Mouse (Mus musculus) liver, embryonic 12.5 days (tissue): ENCODE measurements at regions not wholly inside any gene's neighbourhood (a gene's known extent, or its start where the extent isn't known, plus 50 kb on each side); places are given as distances from the start of the nearest gene placed in this dataset.

Experiments
- ATAC-seq: fragments of 200-750 bp; cut with Nextera tagmentation; 2 replicates; pipeline ENCODE4 v1.8.0; 2017; ENCODE audit warnings: moderate number of reproducible peaks, mild to moderate bottlenecking, moderate library complexity
- H3K27ac ChIP-seq: fragments of 300-500 bp; sonication (generic); 2 replicates; pipeline ENCODE4 v1.5.1; 2016; ENCODE audit warnings: mild to moderate bottlenecking
- H3K27me3 ChIP-seq: fragments of 300-500 bp; sonication (generic); replicated peaks from 2 replicates; pipeline ENCODE4 v1.6.1; 2016; ENCODE audit warnings: mild to moderate bottlenecking, moderate library complexity
- H3K36me3 ChIP-seq: fragments of 300-500 bp; sonication (generic); 2 replicates; pipeline ENCODE4 v1.6.1; 2016; ENCODE audit warnings: mild to moderate bottlenecking, moderate library complexity
- H3K4me1 ChIP-seq: fragments of 300-500 bp; sonication (generic); 2 replicates; pipeline ENCODE4 v1.6.1; 2016
- H3K4me2 ChIP-seq: fragments of 300-500 bp; sonication (generic); 2 replicates; pipeline ENCODE4 v1.6.1; 2016; ENCODE audit warnings: mild to moderate bottlenecking, moderate library complexity
- H3K4me3 ChIP-seq: fragments of 300-500 bp; sonication (generic); 2 replicates; pipeline ENCODE4 v1.5.1; 2016; ENCODE audit warnings: mild to moderate bottlenecking, moderate library complexity
- H3K9ac ChIP-seq: fragments of 300-500 bp; sonication (generic); 2 replicates; pipeline ENCODE4 v1.6.1; 2016; ENCODE audit warnings: mild to moderate bottlenecking, moderate library complexity
- H3K9me3 ChIP-seq: fragments of 300-500 bp; sonication (generic); replicated peaks from 2 replicates; pipeline ENCODE4 v1.6.1; 2016; ENCODE audit warnings: mild to moderate bottlenecking, moderate library complexity
- WGBS: fragments of 180-500 bp; shearing (Covaris S2); methylation state at CpG from one replicate; pipeline ENCODE4 v1.1.7; 2016; ENCODE audit not compliant: insufficient replicate concordance; 5-methylcytosine and 5-hydroxymethylcytosine counted together

DNA sequence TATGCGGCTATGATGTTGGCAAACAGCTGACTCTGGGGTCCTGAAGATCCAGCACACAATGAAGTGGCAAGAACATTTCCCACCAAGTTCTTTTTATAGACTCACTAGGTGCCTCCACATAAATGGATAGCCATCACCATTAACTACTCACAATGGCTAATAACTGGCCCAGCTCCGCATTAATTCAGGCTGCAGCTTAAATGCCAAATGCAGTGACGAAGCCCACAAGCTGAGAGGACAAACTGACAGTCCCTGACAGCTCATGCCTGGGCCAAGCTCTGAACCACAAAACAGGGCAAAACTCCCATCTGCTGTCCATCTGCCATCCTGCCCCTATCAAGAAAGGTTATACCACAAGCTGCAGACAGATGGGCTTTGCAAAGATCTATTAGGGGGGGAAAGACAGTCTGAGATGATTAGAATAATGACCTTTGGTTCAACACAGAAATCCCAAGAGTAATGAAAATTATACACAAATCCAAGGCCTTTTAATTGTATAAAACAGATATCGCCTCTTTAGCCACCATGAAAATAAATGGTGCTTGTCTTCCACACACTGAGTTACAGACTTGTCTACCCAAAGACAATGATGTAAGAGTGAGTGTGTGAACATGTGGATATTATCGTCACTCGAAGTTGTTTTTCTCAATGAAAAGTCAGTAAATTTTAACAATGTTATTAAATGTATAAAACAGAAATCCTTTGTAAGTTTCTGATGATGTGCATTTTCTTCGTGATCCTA, 224.1 kb downstream of the Gm11361 start:
- H3K9ac ChIP-seq: no peak overlapping the region
- H3K4me2 ChIP-seq: no peak overlapping the region
- WGBS: 71% methylated on average over 7 of the region's 7 CpGs
- H3K27ac ChIP-seq: no peak overlapping the region
- H3K36me3 ChIP-seq: no peaks in the 10 kb centered on the region
- H3K27me3 ChIP-seq: no peaks in the 10 kb centered on the region
- no peak for ATAC-seq
- no peak overlapping the region for H3K4me3 ChIP-seq
- no peaks in the 10 kb centered on the region for H3K4me1 ChIP-seq
- no peaks in the 10 kb centered on the region for H3K9me3 ChIP-seq

DNA sequence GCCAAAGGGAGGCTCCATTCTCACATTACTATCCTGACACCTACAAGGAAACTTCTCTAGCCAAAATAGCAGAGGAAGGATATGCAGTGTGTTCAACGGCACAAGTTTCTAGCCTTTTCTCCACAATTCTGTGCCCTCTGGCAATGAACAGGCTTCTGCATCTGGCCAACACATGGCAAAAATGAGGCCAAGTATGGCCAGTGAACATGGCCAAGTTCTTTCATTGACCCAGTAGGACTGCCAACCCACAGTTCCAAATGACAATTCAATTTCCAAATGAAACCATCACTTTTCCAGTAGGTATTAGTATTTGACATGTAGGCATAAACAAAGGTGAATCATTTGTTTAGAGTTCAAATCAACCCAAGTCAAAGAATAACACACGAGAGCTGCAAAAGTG, 208.8 kb downstream of the Gm11361 start:
- 75% methylated on average over 2 of the region's 2 CpGs for WGBS
- no peak for ATAC-seq
- Histone ChIP-seq H3K36me3 (no peaks in the 10 kb centered on the region), H3K4me2 (no peak overlapping the region), H3K27me3 (no peaks in the 10 kb centered on the region), H3K9ac (no peak overlapping the region), H3K27ac (no peak overlapping the region), H3K9me3 (no peaks in the 10 kb centered on the region), H3K4me1 (no peaks in the 10 kb centered on the region), H3K4me3 (no peak overlapping the region)

DNA sequence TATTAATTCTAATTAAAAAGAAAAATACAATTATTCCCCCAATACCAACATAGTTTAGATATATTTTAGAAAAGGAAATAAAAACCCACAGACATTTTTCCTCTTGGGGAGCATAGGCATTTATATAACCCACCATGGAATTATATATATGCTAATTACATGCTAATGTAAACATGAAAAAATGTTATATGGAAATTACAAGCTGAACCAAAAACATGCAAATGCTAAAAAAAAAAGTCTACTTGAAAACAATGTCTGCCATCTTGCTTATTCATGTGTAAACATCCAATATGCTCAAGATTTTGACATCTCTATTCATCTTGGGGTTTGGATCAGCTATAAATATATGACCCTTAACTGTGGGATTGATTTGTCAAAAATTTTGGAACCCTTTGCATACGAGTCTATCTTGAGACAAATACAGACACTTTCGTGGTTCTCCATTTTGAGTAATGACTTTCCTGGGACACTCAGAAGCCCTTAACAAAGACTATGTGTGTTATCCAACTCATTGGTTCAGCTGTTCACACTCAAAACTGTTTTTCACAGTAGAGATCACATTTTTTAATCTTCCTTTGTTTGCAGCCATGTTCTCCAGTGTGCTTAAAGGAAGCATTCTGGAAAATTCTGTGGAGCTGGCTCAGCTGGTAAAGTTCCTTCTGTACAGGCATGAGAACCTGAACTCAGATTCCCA, 208.0 kb downstream of the Gm11361 start:
- Histone ChIP-seq H3K4me3 (no peak overlapping the region), H3K36me3 (no peaks in the 10 kb centered on the region), H3K27me3 (no peaks in the 10 kb centered on the region), H3K4me2 (no peak overlapping the region), H3K4me1 (no peaks in the 10 kb centered on the region), H3K9me3 (no peaks in the 10 kb centered on the region), H3K27ac (no peak overlapping the region), H3K9ac (no peak overlapping the region)
- no peak for ATAC-seq
- 67% methylated on average over 2 of the region's 2 CpGs for WGBS

DNA sequence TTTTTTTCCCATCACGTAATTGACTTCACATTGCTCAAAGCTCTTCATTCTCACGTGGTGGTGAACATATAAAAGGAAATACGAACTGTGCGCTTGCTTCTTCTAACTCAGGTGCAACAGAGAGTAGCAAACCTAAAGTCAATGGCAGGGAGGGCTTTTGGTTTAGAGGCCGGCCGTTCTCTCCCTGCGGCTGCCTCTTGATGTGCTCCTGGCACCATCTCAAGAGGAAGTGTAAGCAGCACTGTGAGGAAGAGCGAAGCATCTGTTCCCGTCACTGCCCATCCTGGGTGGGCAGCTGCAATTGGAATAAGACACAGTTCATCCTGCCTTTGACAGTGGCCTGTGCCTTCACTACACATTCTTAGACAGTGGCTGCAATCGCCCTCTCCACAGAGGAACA, 204.0 kb downstream of the Gm11361 start:
- no peaks in the 10 kb centered on the region for H3K27me3 ChIP-seq
- H3K4me2 ChIP-seq: no peak overlapping the region
- WGBS: 74% methylated on average over 10 of the region's 10 CpGs
- H3K9me3 ChIP-seq: no peaks in the 10 kb centered on the region
- ATAC-seq: no peak
- no peaks in the 10 kb centered on the region for H3K4me1 ChIP-seq
- no peak overlapping the region for H3K9ac ChIP-seq
- no peaks in the 10 kb centered on the region for H3K36me3 ChIP-seq
- no peak overlapping the region for H3K27ac ChIP-seq
- no peak overlapping the region for H3K4me3 ChIP-seq

DNA sequence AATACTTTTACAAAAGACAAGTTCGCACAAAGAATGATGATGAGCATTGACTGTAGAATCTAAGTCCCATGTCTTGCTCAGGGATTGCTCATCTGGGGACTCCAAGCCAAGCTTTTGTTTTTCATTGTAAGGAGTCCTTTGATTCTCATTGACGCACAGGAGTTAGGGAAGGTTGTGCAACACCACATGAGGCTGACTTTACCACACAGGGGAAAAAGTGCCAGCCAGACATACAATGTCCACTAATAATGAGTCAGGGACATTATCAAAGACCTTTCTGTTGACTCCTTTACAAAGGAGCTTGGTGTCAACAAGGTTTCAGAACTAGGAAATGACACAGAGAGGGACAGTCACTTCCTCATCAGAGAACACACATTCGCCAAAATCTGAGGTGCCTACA, 200.1 kb downstream of the Gm11361 start:
- Histone ChIP-seq H3K27ac (no peak overlapping the region), H3K4me3 (no peak overlapping the region), H3K9me3 (no peaks in the 10 kb centered on the region), H3K9ac (no peak overlapping the region), H3K4me1 (no peaks in the 10 kb centered on the region), H3K27me3 (no peaks in the 10 kb centered on the region), H3K4me2 (no peak overlapping the region), H3K36me3 (no peaks in the 10 kb centered on the region)
- WGBS: 48% methylated on average over 3 of the region's 3 CpGs
- ATAC-seq: no peak

DNA sequence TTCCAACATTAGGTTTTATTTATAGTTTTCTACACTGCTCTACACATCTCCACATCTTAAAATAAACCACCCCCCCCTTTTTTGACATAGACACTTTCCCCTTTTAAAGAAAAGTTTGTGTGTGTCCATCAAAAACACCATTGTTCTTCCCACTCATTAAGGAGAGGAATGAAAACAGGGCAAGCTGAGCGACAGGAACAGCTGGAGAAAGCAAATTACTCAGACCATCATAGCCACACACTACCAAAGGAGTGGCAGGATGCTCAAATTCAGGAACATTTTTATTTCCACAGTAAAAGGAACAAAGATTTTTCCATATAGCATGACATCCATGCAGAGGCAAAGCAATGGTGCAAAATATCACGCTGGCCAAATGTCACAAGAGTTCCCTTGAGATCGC, 198.6 kb downstream of the Gm11361 start:
- no peak overlapping the region for H3K4me3 ChIP-seq
- no peak overlapping the region for H3K27ac ChIP-seq
- H3K9me3 ChIP-seq: no peaks in the 10 kb centered on the region
- 71% methylated on average over 3 of the region's 3 CpGs for WGBS
- H3K27me3 ChIP-seq: no peaks in the 10 kb centered on the region
- H3K4me2 ChIP-seq: no peak overlapping the region
- no peak for ATAC-seq
- no peaks in the 10 kb centered on the region for H3K36me3 ChIP-seq
- H3K9ac ChIP-seq: no peak overlapping the region
- no peaks in the 10 kb centered on the region for H3K4me1 ChIP-seq

DNA sequence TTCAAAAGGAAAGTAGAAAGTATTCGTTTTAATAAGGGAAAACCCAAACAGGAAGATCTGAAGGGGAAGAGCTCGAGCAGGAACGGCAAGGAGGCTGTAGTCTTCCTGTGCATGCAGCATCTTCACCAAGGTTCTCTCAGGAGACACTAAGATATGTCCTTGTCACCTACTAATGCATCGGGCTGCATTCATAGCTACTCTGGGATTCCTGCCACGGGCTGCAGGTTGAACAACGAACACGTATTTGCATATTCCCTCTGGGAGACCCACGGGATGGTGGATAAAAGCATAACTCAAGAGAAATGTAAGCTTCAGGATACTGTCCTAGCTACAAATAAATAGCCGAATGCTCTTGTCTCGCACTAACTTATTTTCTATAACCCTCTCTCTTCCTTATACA, 197.7 kb downstream of the Gm11361 start:
- Histone ChIP-seq H3K4me2 (no peak overlapping the region), H3K9me3 (no peaks in the 10 kb centered on the region), H3K9ac (no peak overlapping the region), H3K4me1 (no peaks in the 10 kb centered on the region), H3K27ac (no peak overlapping the region), H3K36me3 (no peaks in the 10 kb centered on the region), H3K4me3 (no peak overlapping the region), H3K27me3 (no peaks in the 10 kb centered on the region)
- ATAC-seq: no peak
- 67% methylated on average over 10 of the region's 10 CpGs for WGBS

DNA sequence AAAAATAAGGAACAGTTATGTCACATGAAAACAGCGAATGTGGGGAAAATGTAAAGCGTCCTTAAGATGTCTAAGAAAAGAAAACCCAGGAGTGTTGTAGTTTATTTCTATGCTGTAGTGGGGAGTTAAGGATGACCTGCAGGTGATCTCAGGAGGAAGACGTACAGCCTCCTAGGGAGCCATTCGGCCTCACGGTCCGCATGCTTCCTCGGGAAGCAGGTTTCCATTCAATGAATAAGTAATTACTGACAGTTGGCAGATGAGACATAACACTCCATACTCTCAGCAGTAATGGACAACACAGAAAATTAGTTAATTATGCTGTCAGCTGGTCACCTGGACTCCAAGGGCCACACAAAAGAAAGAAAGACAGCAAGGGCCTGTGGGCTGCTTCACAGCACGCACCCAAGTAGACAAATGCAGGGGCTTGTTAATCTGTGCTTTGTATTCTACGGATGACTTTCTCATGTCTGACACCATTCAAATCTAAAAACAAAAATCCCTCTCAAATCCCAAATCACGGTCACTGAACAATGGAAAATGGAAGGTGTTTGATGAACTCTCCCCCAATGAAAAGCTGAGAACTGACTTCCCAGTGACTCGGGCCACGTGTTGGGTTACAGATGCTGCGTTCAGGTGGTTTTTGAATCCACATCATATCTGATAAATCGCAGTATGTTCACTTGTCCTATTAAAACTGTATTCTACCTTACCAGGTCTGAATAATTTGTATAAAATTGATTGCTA, 193.5 kb downstream of the Gm11361 start:
- Histone ChIP-seq H3K4me2 (no peak overlapping the region), H3K9me3 (no peaks in the 10 kb centered on the region), H3K27me3 (no peaks in the 10 kb centered on the region), H3K4me3 (no peak overlapping the region), H3K4me1 (no peaks in the 10 kb centered on the region), H3K36me3 (no peaks in the 10 kb centered on the region), H3K9ac (no peak overlapping the region), H3K27ac (no peak overlapping the region)
- 82% methylated on average over 14 of the region's 14 CpGs for whole genome bisulfite sequencing
- ATAC-seq: no peak

DNA sequence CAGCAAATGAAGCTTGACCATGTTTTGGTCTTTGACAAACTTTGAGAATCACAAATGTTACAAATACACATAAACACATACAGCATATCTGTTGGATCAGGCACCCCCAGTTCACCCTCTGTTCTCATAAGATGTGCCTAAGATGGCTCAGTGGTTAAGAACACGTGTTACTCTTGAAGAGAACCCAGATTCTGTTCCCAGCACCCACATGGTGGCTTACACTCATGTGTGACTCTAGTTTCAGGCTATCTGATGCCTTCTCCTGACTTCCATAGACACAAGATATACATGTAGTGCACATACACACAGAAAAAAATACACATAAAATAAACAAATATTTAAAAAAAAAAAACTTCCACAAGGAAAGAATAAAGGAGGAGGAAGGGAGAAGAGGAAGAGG, 191.7 kb downstream of the Gm11361 start:
- Histone ChIP-seq H3K36me3 (no peaks in the 10 kb centered on the region), H3K27ac (no peak overlapping the region), H3K27me3 (no peaks in the 10 kb centered on the region), H3K4me2 (no peak overlapping the region), H3K9me3 (no peaks in the 10 kb centered on the region), H3K4me1 (no peaks in the 10 kb centered on the region), H3K4me3 (no peak overlapping the region), H3K9ac (no peak overlapping the region)
- no peak for ATAC-seq
- 39% methylated on average over 1 of the region's 1 CpGs for WGBS

DNA sequence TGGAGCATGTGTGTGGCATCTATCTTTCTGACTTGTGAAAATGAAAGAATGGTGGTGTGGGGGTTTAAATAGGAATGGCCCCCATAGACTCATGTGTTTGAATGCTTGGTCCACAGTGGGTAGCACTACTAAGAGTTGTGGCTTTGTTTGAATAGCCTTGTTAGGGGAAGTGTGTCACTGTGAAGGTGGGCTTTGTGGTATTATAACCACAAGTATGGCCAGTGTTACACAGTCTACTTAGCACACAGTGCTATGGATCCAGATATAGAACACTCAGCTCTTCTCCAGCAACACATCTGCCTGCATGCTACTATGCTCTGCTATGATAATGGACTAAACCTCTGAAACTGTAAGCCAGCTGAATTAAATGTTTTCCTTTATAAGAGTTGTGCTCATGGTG, 184.9 kb downstream of the Gm11361 start:
- H3K4me2 ChIP-seq: no peak overlapping the region
- no peak for ATAC-seq
- H3K4me1 ChIP-seq: no peaks in the 10 kb centered on the region
- H3K4me3 ChIP-seq: no peak overlapping the region
- no peaks in the 10 kb centered on the region for H3K27me3 ChIP-seq
- H3K36me3 ChIP-seq: no peaks in the 10 kb centered on the region
- no peak overlapping the region for H3K9ac ChIP-seq
- no peak overlapping the region for H3K27ac ChIP-seq
- H3K9me3 ChIP-seq: no peaks in the 10 kb centered on the region

DNA sequence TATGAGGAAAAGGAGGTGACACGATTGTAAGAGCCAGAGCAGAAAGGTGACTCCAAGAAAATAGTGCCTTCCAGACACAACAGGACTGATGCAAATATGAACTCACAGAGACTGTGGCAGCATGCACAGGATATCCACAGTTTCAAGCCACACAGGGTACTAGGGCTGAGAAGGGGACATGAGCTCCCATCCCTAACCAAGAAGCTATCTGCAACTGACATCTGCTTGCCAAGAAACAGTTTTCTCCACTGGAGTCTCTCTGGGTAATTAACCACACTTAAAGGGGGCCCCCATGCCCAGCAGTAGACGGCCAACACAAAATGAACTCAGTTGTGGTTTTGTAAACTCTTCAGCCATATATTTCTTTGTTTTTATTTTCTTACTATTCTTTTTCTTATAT, 176.1 kb downstream of the Gm11361 start:
- H3K36me3 ChIP-seq: no peaks in the 10 kb centered on the region
- ATAC-seq: peak; percentile 58
- whole genome bisulfite sequencing: 38% methylated on average over 2 of the region's 2 CpGs
- H3K9me3 ChIP-seq: no peaks in the 10 kb centered on the region
- H3K9ac ChIP-seq: no peak overlapping the region
- no peak overlapping the region for H3K4me3 ChIP-seq
- H3K27ac ChIP-seq: no peak overlapping the region
- H3K27me3 ChIP-seq: no peaks in the 10 kb centered on the region
- no peak overlapping the region for H3K4me2 ChIP-seq
- no peaks in the 10 kb centered on the region for H3K4me1 ChIP-seq

DNA sequence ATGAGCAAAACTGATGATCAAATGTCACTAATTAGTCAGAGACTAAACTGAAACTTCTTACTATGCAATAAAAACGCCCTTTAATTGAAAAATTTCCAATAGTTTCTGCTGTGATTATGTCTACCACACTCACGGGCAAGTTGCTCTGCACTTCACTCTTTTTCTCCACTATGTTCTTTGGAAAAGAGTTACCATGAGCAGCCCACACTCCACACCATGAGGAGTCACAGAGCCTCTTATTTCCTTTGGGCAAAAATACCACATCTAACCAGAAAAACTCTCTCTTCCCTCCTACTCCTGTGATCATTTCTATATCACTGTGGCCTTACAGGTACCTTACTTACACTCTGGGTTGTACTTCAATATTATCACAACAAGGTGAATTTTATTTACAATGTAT, 174.7 kb downstream of the Gm11361 start:
- Histone ChIP-seq H3K36me3 (no peaks in the 10 kb centered on the region), H3K4me2 (no peak overlapping the region), H3K27ac (no peak overlapping the region), H3K27me3 (no peaks in the 10 kb centered on the region), H3K9me3 (no peaks in the 10 kb centered on the region), H3K4me3 (no peak overlapping the region), H3K4me1 (no peaks in the 10 kb centered on the region), H3K9ac (no peak overlapping the region)
- ATAC-seq: no peak
- 63% methylated on average over 2 of the region's 2 CpGs for WGBS
